Mouse (Mus musculus): ENCODE results near the gene Fam173a.

- TF ChIP-seq CTCF (IDR thresholded peaks at IDR 0.05; ENCODE audit: insufficient read depth, low read length): no peak
- TF ChIP-seq POLR2A (IDR thresholded peaks at IDR 0.05; ENCODE audit: borderline replicate concordance, extremely low read depth, low read depth, low read length): no peak
Measured at GRCm38 (mm10) chr17:25781339-25781738, 11.4 kb downstream of the Fam173a start.
